Mouse (Mus musculus) ES-E14 (cell line): Measurements from ENCODE around the gene Cep68.

Experiments used
- CHD2 ChIP-seq: IDR thresholded peaks from 2 replicates; pipeline ENCODE4 v1.6.1; 2014; ENCODE audit warnings: mild to moderate bottlenecking, low read depth, low read length, inconsistent platforms
- HCFC1 ChIP-seq: IDR thresholded peaks from 2 replicates; pipeline ENCODE4 v1.6.1; 2012; ENCODE audit warnings: low read length, inconsistent platforms, borderline replicate concordance; ENCODE audit not compliant: insufficient read depth
- MAFK ChIP-seq: IDR thresholded peaks from 2 replicates; pipeline ENCODE4 v1.6.1; 2014; ENCODE audit warnings: mild to moderate bottlenecking, low read depth, low read length, inconsistent platforms; ENCODE audit not compliant: insufficient read depth
- ZC3H11A ChIP-seq: IDR thresholded peaks from 2 replicates; pipeline ENCODE4 v1.6.1; 2012; ENCODE audit warnings: low read depth, mild to moderate bottlenecking, inconsistent platforms, low read length, borderline replicate concordance
- ZNF384 ChIP-seq: IDR thresholded peaks from 2 replicates; pipeline ENCODE4 v1.6.1; 2012; ENCODE audit warnings: low read depth, low read length, inconsistent platforms

DNA sequence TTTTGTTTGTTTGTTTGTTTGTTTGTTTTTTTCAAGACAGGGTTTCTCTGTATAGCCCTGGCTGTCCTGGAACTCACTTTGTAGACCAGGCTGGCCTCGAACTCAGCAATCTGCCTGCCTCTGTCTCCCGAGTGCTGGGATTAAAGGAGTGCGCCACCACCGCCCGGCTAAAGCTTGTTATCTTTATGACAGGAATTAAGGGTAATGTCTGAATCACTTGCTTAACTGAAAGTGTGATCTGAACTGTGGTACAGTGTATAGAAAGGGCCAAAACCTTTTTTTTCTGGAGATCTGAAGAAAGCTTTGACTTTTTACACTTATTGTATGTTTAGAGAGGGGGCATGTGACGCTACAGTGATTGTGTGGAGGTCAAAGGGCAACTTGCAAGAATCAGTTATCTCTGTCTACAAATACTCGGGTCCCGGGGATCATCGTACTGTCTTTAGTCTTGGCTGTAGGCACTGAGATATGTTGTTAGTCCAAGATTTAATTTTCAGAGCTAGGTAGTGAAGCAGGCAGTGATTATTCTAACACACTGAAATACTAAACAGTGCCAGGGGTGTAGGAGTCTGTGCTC lies 44.3 kb downstream of the Cep68 start:
- TF ChIP-seq CHD2 (no peak), ZNF384 (no peak), MAFK (no peak), HCFC1 (no peak), ZC3H11A (no peak)
